Mouse (Mus musculus) lung, adult 2 months (tissue): ENCODE results near the gene Clk1.

Experiments used
- CTCF ChIP-seq: fragments of 200-500 bp; IDR thresholded peaks from 2 replicates; pipeline ENCODE4 v1.5.1; 2011; ENCODE audit warnings: mild to moderate bottlenecking, low read length, control low read depth; ENCODE audit not compliant: insufficient read depth
- POLR2A ChIP-seq: fragments of 200-500 bp; IDR thresholded peaks from 2 replicates; pipeline ENCODE4 v1.6.1; 2011; ENCODE audit warnings: low read depth, mild to moderate bottlenecking, control low read depth, low read length, borderline replicate concordance; ENCODE audit errors: extremely low read depth

- TF ChIP-seq POLR2A, result no peak
- no peak for TF ChIP-seq CTCF
These were observed 3.8 kb downstream of the Clk1 start for GRCm38 (mm10) chr1:58420032-58420431.
